Mouse (Mus musculus) thymus, adult 2 months (tissue): Measurements from ENCODE around the gene Micall2.

Source experiments
- CTCF ChIP-seq: fragments of 200-500 bp; IDR thresholded peaks from 2 replicates; pipeline ENCODE4 v1.5.1; 2012; ENCODE audit warnings: mild to moderate bottlenecking, control low read depth, low read length, moderate library complexity, borderline replicate concordance; ENCODE audit not compliant: control insufficient read depth, poor library complexity, insufficient read depth; ENCODE audit errors: extremely low read depth
- POLR2A ChIP-seq: fragments of 200-500 bp; IDR thresholded peaks from 2 replicates; pipeline ENCODE4 v1.6.1; 2012; ENCODE audit warnings: mild to moderate bottlenecking, low read length, control low read depth, moderate library complexity; ENCODE audit not compliant: control insufficient read depth, poor library complexity, insufficient read depth; ENCODE audit errors: extremely low read depth

GRCm38 (mm10) chr5:139690791-139691190 is 45.3 kb downstream of the Micall2 start:
- TF ChIP-seq CTCF (no peak), POLR2A (no peak)
